Mouse (Mus musculus): Measurements from ENCODE around the gene Gm2007. TPM values are rescaled to one million over a fixed set of nuclear protein-coding genes. Genes with fewer than 3 reads are reported as not detected.

The Gm2007 gene
- not detected for polyA plus RNA-seq (2014; fragmentation: Illumina TruSeq; extraction: RNeasy Lipid Tissue Mini Kit (QIAGEN cat#74804); ENCODE audit: low read depth, low replicate concordance)

GRCm38 (mm10) chr2:175741237-175741636 is at the start of gene Gm2007:
Gene Gm2007 (plus strand): TSS chr2:175741537.

GRCm38 (mm10) chr2:175703546-175703945 is 37.8 kb upstream of the Gm2007 start, which contains the start of gene Zfp969:
Gene Zfp969 (minus strand): TSS chr2:175703646.

GRCm38 (mm10) chr2:175800993-175801392 is 59.7 kb downstream of the Gm2007 start, which contains the start of gene Gm14288:
Gene Gm14288 (minus strand): TSS chr2:175801093.

Other genes with a start within 250 kb of the Gm2007 start
- gene Gm11007, start 97.6 kb upstream of the Gm2007 start, polyA plus RNA-seq (2014; fragmentation: Illumina TruSeq; extraction: RNeasy Lipid Tissue Mini Kit (QIAGEN cat#74804); ENCODE audit: low read depth, low replicate concordance), result not detected
- not detected for gene Zfp969, start 37.9 kb upstream of the Gm2007 start, polyA plus RNA-seq (2014; fragmentation: Illumina TruSeq; extraction: RNeasy Lipid Tissue Mini Kit (QIAGEN cat#74804); ENCODE audit: low read depth, low replicate concordance)
- 6.2 TPM for gene Gm14288, start 59.6 kb downstream of the Gm2007 start, polyA plus RNA-seq (2014; fragmentation: Illumina TruSeq; extraction: RNeasy Lipid Tissue Mini Kit (QIAGEN cat#74804); ENCODE audit: low read depth, low replicate concordance)
- 1.9 TPM for gene Gm6710, start 127.7 kb downstream of the Gm2007 start, polyA plus RNA-seq (2014; fragmentation: Illumina TruSeq; extraction: RNeasy Lipid Tissue Mini Kit (QIAGEN cat#74804); ENCODE audit: low read depth, low replicate concordance)
- gene Zfp966, start 189.6 kb downstream of the Gm2007 start, polyA plus RNA-seq (2014; fragmentation: Illumina TruSeq; extraction: RNeasy Lipid Tissue Mini Kit (QIAGEN cat#74804); ENCODE audit: low read depth, low replicate concordance), result 10.6 TPM
- 11.3 TPM for gene Gm2026, start 223.8 kb downstream of the Gm2007 start, polyA plus RNA-seq (2014; fragmentation: Illumina TruSeq; extraction: RNeasy Lipid Tissue Mini Kit (QIAGEN cat#74804); ENCODE audit: low read depth, low replicate concordance)